Mouse (Mus musculus) 3134 (cell line): ENCODE data around the gene Itgad.
"Not testable (repeated sequence)": the region's sequence is repeated elsewhere in the genome, so short reads cannot be mapped to it uniquely, and the experiment has no call there.

Source experiments
- DNase-seq: peaks from one replicate; pipeline ENCODE4 v3.0.0-alpha.2; 2011; ENCODE audit warnings: low spot score; ENCODE audit not compliant: insufficient read length; ENCODE audit errors: extremely low read depth

Itgad gene

DNA sequence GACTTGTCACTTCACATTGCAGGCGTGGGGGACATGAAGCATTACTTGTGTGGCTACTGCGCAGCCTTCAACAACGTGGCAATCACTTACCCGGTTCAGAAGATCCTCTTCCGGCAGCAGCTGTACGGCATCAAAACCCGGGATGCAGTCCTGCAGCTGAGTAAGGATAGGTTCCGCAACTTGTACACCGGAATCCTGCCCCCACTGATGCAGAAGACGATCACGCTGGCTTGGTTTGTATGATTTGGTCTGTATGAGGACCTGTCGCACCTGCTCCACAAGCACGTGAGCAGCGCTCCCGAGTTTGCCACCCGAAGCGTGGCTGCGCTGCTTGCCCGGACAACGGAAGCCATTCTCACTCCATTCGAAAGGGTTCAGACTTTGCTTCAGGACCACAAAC, at the start of gene Itgad:
Gene Itgad, plus strand, starts transcription at position 301 of the 400 bp plus-strand sequence.
- DNase-seq, result no peak

DNA sequence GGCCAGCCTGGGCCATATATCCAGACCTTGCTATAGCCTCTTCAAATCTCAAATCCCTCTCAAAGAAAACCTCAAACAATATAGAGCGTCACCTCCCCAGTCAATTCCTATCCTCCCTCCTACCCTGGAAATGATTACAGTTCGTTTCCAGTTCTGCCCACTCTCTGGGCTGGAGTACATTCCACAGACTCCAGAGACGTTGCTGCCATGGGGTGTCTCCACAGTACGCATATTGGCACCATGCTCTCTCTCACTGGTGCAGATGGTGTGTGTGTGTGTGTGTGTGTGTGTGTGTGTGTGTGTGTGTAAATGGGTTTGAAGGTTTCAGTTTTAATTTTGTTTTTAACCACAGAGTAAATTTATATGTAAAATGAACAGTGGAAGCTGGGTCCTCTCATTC, 48.9 kb upstream of the Itgad start:
- no peak for DNase-seq

DNA sequence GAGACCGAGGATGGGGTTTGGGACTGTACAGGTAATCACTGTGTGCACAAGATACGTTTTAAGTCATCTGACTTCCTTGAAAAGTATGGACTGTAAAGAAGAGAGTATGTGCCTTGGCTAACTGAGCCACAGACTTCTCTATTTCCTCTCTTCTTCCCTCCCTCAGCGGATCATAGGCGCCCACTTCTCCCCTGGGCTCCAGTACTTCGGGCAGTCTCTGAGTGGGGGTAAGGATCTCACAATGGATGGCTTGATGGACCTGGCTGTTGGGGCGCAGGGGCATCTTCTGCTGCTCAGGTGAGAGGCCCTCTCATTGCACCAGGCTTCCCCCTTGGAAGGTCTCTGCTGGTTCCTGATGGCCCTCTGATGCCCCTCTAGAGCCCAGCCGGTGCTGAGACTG, 46.7 kb upstream of the Itgad start:
- no peak for DNase-seq

DNA sequence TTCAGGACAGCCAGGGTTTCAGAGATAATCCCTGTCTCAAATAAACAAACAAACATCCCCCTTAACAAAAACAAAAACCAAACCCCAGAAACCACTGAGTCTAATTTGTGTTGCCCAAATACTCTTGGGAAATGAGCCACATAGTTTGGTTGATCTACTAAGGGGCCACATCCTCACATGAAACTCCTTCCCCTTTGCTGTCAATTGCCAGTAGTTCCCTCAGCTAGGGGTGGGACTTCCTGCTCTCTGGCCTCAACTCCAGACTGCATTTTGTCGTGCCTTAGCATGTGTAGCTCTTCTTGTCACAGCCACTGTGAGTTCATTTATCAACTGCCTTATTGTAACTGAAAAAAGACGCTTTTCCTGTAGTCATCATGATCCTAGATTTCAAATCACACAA, 43.9 kb upstream of the Itgad start:
- no peak for DNase-seq

DNA sequence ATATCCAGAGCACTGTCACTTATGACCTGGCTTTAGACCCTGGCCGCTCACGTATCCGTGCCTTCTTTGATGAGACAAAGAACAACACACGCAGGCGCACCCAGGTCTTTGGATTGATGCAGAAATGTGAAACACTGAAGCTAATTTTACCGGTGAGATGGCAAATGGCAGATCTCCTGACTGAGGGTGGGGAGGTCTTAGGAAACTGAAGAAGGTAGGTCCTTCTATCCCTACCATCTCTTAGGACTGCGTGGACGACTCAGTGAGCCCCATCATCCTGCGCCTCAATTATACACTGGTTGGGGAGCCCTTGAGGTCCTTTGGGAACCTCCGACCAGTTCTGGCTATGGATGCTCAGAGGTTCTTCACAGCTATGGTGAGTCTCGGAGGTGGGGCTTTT, 42.0 kb upstream of the Itgad start:
- DNase-seq, result no peak

DNA sequence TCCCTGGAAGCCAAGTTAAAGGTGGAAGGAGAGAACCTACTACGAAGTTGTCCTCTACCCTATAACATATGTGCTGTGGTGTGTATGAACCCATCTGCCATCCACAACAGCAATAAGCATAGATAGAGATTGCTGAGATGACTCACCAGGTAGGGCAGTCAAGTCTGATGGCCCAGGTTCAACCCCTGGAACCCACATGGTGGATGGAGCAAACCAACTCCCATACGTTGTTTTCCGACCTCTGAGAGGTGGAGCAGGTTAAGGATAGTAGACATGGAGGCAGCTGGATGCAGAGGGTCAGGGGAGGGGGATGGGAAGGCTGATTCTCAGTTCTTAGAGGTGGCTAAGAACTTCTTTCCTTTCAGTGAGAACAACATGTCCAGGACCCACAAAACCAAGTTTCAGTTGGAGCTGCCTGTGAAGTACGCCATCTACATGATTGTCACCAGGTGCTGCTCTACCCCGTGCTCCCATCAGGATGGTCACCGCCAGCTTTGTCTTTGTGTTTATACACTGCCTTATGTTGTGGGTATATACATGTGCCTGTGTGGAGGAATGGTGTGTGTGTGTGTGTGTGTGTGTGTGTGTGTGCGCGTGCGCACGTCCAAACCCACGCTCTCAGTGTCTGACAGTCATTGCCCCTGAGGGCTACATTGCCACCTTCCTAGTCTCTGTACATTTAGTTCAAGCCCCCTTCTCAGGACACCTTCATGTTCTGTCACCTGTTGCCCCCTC, 39.6 kb upstream of the Itgad start:
- no peak for DNase-seq

DNA sequence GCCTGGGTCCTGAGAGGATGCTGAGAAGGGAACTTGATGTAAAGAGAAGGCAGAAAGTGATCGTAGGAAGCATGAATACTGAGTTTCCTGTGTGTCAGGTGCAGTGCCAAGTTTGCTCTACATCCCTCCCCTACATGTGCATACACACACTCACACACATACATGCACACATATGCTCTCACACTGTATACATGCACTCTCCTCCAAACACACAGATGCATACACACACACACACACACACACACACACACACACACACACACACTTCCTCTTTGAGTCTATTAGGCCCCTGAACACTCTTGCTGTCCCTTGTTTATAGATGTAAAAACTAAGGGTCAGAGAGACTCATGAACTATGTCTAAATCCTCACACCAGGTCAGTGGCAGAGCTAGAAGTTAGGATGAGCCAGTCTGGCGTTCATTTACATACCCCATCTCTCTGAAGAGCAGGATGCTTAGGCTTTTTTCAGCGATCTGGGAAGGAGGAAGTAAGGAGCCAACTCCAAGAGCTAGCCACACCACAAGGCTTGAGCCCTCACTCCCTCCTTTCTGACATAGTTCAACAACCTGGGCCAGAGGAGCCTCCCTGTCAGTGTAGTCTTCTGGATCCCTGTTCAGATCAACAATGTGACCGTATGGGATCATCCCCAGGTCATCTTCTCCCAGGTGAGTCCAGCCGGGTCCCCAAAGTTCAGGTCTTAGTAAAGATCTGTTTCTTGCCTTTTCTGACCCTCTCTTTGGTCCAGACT, 38.8 kb upstream of the Itgad start:
- no peak for DNase-seq

DNA sequence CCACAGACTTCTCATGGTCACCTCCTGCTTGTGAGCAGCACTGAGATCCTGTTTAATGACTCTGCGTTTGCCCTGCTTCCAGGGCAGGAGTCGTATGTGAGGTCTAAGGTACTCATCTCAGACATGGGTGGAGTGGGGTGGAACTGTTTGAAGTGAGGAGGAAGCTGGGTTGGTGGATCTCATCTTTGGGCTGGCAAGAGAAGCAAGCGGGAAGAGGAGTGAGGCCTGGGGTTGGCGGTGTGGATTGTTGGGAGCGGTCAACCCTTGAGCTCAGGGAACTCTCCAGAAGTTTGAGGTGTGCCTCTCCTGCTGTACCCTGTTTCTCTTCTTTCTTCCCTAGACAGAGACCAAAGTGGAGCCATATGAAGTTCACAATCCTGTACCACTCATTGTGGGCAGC, 37.8 kb upstream of the Itgad start:
- DNase-seq, result no peak

DNA sequence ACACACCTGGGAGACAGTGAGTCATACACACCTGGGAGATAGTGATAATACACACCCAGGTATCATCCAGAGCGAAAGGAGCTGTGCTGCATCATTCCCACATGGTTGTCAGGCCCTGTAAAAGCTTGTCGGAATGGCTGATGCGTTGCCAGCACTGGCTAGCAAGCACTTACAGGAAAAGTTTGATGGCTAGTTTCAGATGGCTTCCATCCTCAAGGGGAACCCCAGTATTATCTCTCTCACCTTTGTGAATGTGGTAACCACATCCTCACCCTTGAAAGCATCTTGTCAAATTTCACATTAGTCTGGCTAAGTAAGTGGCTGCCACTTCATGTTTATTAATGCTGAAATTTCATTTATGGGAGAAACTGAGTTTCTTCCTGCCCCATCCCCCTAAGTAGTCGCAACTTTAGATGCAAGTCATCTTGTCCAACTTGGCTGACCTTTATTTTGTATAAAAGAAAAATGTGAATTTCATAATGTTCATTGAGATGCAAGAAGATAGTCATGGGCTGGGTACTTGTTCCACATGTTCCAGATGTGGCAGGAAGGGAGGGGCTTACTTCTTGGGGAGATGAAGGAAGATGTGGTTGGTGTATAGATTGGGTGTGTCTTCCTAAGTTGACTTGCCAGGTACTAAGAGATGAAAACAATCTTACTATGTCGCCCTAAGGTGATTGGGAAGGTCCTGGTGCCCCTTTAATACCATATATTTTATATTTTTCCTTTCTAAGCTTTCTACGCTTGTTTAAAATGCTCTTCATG, 34.3 kb upstream of the Itgad start:
- no peak for DNase-seq

DNA sequence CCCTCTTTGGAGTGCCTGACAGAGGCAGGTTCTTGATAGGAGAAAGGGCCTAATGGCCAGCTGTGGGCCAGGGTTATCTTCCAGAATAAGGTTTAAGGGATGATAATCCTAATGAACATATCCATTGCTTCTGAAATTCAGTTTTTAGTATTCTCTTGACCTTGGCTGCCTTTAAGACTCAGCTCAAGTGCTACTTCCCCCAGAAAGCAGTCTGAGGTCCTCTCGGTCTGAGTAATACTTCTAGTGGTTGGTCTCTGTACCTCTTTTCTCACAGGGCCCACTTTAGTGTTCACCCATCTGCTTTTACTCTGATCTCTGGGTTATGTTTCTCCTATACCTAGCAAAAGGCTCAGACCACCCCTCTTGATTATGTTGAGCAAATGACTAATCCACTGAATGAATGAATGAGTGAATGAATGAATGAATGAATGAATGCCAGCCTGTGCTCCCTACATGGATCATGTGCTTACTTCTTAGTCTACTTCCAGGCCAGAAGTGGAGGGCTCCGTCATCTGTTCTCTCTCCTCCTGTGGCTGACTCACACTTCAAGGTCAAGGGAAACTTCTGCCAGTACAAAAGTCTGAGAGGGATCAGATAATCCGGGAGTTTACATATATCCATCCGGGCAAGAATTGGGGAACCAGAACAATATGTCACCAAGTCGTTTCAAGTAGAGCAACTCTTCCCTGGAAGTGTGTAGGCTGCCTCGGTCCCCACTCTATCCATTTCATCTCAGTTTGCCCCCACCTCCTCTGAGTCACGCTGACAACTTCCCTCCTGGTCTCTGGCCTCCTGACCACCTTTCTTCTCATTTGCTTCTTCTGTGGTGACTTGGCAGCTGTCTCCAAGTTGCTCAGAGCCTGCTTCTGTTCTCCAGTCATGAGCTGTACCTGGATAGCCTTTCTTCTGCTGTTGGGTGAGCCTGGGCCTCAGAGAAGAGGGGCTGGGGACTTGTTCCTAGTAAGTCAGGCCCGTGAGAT, 25.1 kb upstream of the Itgad start, which contains the start of gene Itgax:
Gene Itgax, plus strand, starts transcription at position 807 of the 980 bp plus-strand sequence.
- DNase-seq, result no peak

DNA sequence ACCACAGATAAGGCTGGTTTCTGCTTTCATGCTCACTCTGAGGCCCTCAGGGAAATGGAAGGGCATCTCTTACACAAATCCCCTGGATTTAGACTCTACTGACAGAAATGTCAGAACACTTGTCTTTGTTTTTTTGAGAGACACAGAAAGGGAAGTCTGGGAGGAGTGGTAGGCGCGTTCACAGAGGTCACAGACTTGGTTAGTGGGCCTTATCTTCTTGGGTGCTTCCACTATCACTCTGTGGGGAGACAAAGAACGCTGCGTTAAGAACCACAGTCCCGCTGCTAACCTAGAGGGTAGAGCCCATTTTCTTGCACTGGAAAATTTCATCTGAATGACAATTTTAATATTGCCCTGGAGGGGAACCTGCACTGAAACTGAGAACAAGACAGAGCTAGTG, 22.0 kb upstream of the Itgad start:
- DNase-seq, result no peak

DNA sequence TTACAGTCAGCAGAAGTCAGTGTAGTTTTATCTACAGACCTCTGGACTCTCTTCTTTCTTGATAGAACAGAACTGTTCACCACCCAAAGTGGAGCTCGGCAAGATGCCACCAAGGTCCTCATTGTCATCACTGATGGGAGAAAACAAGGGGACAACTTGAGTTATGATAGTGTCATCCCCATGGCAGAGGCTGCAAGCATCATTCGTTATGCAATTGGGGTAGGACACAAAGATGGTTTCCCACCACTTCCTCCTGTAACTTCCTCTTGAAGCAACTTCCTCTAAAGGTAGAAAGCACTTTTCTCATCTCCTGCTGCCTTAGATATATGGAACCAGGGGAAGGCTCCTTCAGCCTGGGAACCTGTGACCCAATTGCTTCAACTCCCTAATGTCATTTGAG, 20.6 kb upstream of the Itgad start:
- DNase-seq, result no peak

DNA sequence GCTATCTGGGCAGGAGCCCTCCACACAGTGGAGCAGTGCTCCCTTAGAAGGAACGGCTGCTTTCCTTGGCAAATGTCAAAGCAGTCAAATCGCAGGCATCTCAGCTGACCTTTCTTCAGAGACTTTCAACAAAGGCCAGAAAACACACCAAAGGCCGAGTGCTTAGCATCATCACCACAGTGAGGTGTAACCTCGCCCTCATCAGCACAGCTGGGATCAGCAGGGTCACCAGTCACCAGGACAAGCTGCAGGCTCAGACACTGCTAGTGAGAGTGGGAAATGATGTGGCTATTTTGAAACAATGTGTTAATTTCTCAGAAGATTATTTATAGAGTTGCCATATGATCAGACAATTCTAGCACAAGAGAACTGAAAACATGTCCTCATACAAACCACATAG, 17.2 kb upstream of the Itgad start:
- no peak for DNase-seq

DNA sequence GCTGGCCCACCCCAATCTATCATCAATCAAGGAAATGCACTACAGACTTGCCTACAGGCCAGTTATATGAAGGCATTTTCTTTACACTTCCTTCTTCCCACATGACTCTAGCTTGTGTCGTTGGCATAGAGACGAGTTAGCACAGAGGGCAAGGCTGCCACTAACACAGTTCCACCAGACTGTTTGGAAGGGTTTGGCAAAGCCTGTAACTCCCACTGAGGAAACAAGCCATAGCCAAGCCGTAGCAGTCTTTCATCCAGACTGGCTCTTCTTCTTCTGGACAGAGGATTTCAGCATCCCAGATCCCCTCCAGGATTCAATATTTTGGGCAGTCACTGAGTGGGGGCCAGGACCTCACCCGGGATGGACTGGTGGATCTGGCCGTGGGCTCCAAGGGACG, 14.6 kb upstream of the Itgad start:
- DNase-seq, result no peak

DNA sequence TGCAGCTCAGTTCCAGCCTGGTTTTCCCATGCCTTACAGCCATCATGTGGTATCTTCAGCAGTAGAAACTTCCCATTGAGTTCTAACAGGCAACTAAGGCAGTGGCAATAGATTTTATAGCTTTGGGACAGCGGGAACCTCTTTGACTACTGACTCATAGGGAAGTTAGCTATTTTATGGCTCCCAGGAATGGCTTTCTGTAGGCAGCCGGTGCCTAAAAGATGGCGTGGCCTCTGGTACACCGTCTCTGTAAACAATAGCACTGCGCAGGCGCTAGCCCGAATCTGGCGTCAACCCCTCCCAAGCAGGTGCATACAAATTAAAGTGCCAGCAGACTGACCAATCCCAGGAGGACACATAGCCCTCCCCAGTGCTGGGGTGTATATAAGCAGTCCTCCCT, 3.2 kb upstream of the Itgad start:
- no peak for DNase-seq

DNA sequence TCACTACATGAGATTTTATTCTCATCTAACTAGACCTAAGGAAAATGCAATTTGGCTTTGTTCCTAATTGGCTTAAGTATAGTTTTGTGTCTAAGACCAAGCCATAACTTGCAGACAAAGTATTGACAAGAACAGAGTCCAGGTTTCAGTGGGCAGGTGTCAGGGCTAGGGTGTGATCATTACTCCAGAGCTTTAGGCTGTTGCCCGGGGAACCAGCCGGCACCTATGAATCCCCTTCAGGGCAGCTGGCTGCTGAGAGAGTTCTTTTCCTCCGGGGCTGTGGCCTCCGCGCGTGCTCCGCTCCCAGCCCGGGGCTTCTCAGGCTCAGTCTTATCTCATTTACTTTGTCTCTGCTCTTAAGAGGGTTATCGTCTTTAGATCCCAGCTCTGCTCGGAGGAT, 748 bp downstream of the Itgad start:
- DNase-seq, result no peak

DNA sequence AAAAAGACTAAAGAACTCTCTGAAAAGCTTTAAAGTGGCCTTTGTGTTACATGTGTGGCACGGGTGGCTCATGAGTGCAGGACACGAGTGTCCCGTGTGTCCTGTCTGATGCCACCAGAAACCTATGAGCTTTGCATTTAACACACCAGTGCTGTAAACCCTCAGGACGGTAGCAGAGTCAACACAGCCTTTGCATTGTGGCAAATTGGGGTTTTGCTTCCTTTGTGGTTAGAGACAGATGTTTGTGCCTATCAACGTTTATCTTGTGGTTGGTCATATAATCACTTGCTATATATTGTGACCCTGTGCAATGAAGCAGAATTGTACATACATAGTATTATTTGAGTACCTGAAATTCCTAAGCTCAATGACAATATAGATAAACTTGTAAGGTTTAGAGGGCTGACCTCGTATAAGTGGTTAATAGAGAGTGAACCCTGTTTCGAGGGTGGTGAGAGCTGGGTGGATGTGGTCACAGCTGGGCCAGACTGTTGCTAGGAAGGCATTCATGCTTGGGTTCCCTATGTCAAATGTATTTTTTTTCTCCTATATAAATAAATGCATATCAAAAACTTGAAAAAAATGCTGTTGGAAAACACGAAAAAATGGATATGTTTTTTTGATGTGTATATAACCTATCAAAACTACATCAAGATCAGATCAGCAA, 4.6 kb downstream of the Itgad start:
- DNase-seq, result not testable (repeated sequence)

DNA sequence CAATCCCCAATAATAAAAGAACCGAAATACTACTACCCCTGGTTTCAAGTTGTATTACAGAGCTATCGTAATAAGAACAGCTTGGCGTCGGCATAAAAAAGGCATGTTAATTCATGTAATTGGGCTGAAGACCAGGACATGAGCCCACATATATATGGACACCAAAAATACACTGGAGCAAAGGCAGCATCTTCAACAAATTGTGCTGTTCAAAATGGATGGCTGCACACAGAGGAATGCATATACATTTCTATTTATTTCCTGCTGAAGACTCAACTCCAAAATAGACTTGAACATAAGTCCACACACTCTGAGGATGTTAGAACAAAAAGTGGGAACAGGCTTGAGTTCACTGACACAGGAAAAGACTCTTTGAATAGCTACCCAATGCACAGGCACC, 9.8 kb downstream of the Itgad start:
- no peak for DNase-seq

DNA sequence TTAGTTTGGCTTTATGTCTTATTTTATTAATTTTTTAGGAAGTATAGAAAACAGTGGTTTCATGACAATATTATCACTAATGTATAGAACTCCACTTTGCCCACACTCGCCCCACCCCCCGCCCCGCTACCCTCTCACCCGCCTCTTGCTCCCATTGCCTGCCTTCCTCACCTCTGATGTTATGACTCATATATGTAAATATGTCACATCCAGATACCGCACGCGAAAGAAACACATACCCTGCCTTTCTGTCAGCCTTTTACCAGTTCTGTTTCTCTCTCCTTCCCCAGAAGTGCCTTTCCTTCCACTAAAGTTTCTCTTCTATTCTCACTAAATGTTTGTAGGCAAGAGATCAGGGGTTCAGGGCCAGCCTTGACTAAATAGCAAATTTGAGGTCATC, 12.2 kb downstream of the Itgad start:
- no peak for DNase-seq

DNA sequence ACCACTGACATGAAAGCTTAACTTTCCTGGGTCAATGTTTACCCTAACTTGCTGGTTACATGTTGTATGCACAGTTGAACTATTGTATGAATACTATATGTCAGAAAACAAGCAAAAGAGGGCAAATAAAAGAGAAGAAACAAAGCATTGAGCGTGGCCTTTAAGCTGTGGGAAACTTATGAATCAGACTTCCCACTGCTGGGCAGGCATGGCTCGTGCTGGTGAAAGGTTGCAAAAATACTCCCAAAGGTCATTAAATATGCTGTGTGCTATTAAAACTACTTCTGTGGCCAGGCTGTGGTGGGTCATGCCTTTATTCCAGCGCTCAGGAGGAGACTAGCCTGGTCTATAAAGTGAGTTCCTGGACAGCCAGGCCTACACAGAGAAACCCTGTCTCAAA, 15.8 kb downstream of the Itgad start:
- no peak for DNase-seq
